Mouse (Mus musculus): Measurements from ENCODE around the gene Nrde2. TPM values are rescaled to one million over a fixed set of nuclear protein-coding genes. Genes with fewer than 3 reads are reported as not detected.

Gene Nrde2
- polyA plus RNA-seq, 1 experiment, result 17.6 TPM

GRCm38 (mm10) chr12:100167931-100168871, 8.7 kb upstream of the Nrde2 start:
- no peaks in the 10 kb centered on the region for H3K36me3 ChIP-seq (ENCODE audit: control insufficient read depth, insufficient read depth, low read length, poor library complexity, severe bottlenecking)
- H3K4me1 ChIP-seq (ENCODE audit: control insufficient read depth, insufficient read depth, low read length), result peaks cover 1% of the 10 kb centered on the region
- peak overlapping the region; percentile 26 for H3K4me3 ChIP-seq (ENCODE audit: low read depth, low read length)
- no peaks in the 10 kb centered on the region for H3K9me3 ChIP-seq (replicated peaks; ENCODE audit: control insufficient read depth, insufficient read depth, low read length, poor library complexity, severe bottlenecking)
- peak overlapping the region; percentile 58 for H3K27ac ChIP-seq (ENCODE audit: insufficient read depth, low read length)
- peak overlapping the region; percentile 19; the same call in 1 of the 2 replicates for H3K9ac ChIP-seq (ENCODE audit: low read depth, poor library complexity, severe bottlenecking)
- no peaks in the 10 kb centered on the region for H3K27me3 ChIP-seq (ENCODE audit: control insufficient read depth, insufficient read depth, low read length, poor library complexity, severe bottlenecking)
- TF ChIP-seq POLR2A (IDR thresholded peaks at IDR 0.05; ENCODE audit: insufficient read depth, low read length), result no peak
- no peak for TF ChIP-seq CTCF (IDR thresholded peaks at IDR 0.05; ENCODE audit: low read depth, low read length)
- no peak for TF ChIP-seq EP300 (IDR thresholded peaks at IDR 0.05; ENCODE audit: insufficient read depth, low read depth, low read length)

GRCm38 (mm10) chr12:100167502-100167901, 8.0 kb upstream of the Nrde2 start:
- H3K9ac ChIP-seq (ENCODE audit: low read depth, poor library complexity, severe bottlenecking), result no peak overlapping the region
- H3K4me1 ChIP-seq (ENCODE audit: control insufficient read depth, insufficient read depth, low read length), result peaks cover 1% of the 10 kb centered on the region
- H3K9me3 ChIP-seq (replicated peaks; ENCODE audit: control insufficient read depth, insufficient read depth, low read length, poor library complexity, severe bottlenecking), result no peaks in the 10 kb centered on the region
- no peaks in the 10 kb centered on the region for H3K36me3 ChIP-seq (ENCODE audit: control insufficient read depth, insufficient read depth, low read length, poor library complexity, severe bottlenecking)
- peak overlapping the region; percentile 56 for H3K27ac ChIP-seq (ENCODE audit: insufficient read depth, low read length)
- no peak overlapping the region for H3K4me3 ChIP-seq (ENCODE audit: low read depth, low read length)
- TF ChIP-seq CTCF (IDR thresholded peaks at IDR 0.05; ENCODE audit: low read depth, low read length), result no peak
- H3K27me3 ChIP-seq (ENCODE audit: control insufficient read depth, insufficient read depth, low read length, poor library complexity, severe bottlenecking), result no peaks in the 10 kb centered on the region

- H3K4me1 ChIP-seq (ENCODE audit: control insufficient read depth, insufficient read depth, low read length), result peaks cover 1% of the 10 kb centered on the region
- no peaks in the 10 kb centered on the region for H3K36me3 ChIP-seq (ENCODE audit: control insufficient read depth, insufficient read depth, low read length, poor library complexity, severe bottlenecking)
- no peak overlapping the region for H3K4me3 ChIP-seq (ENCODE audit: low read depth, low read length)
- no peaks in the 10 kb centered on the region for H3K9me3 ChIP-seq (replicated peaks; ENCODE audit: control insufficient read depth, insufficient read depth, low read length, poor library complexity, severe bottlenecking)
- no peaks in the 10 kb centered on the region for H3K27me3 ChIP-seq (ENCODE audit: control insufficient read depth, insufficient read depth, low read length, poor library complexity, severe bottlenecking)
- no peak overlapping the region for H3K9ac ChIP-seq (ENCODE audit: low read depth, poor library complexity, severe bottlenecking)
- TF ChIP-seq CTCF (IDR thresholded peaks at IDR 0.05; ENCODE audit: low read depth, low read length), result no peak
- TF ChIP-seq POLR2A (IDR thresholded peaks at IDR 0.05; ENCODE audit: insufficient read depth, low read length), result no peak
- no peak for TF ChIP-seq EP300 (IDR thresholded peaks at IDR 0.05; ENCODE audit: insufficient read depth, low read depth, low read length)
- H3K27ac ChIP-seq (ENCODE audit: insufficient read depth, low read length), result no peak overlapping the region
These were observed 7.5 kb upstream of the Nrde2 start for GRCm38 (mm10) chr12:100166939-100167338.

- peak; percentile 54 for TF ChIP-seq CTCF (IDR thresholded peaks at IDR 0.05; ENCODE audit: low read depth, low read length)
- TF ChIP-seq EP300 (IDR thresholded peaks at IDR 0.05; ENCODE audit: insufficient read depth, low read depth, low read length), result no peak
- no peak overlapping the region for H3K9ac ChIP-seq (ENCODE audit: low read depth, poor library complexity, severe bottlenecking)
- no peaks in the 10 kb centered on the region for H3K27me3 ChIP-seq (ENCODE audit: control insufficient read depth, insufficient read depth, low read length, poor library complexity, severe bottlenecking)
- H3K9me3 ChIP-seq (replicated peaks; ENCODE audit: control insufficient read depth, insufficient read depth, low read length, poor library complexity, severe bottlenecking), result no peaks in the 10 kb centered on the region
- peaks cover 1% of the 10 kb centered on the region for H3K4me1 ChIP-seq (ENCODE audit: control insufficient read depth, insufficient read depth, low read length)
- H3K36me3 ChIP-seq (ENCODE audit: control insufficient read depth, insufficient read depth, low read length, poor library complexity, severe bottlenecking), result no peaks in the 10 kb centered on the region
- H3K27ac ChIP-seq (ENCODE audit: insufficient read depth, low read length), result no peak overlapping the region
- no peak overlapping the region for H3K4me3 ChIP-seq (ENCODE audit: low read depth, low read length)
These were observed 6.7 kb upstream of the Nrde2 start for GRCm38 (mm10) chr12:100166177-100166576.

- no peaks in the 10 kb centered on the region for H3K36me3 ChIP-seq (ENCODE audit: control insufficient read depth, insufficient read depth, low read length, poor library complexity, severe bottlenecking)
- TF ChIP-seq POLR2A (IDR thresholded peaks at IDR 0.05; ENCODE audit: insufficient read depth, low read length) (no peak), CTCF (IDR thresholded peaks at IDR 0.05; ENCODE audit: low read depth, low read length) (no peak), EP300 (IDR thresholded peaks at IDR 0.05; ENCODE audit: insufficient read depth, low read depth, low read length) (no peak)
- no peaks in the 10 kb centered on the region for H3K27me3 ChIP-seq (ENCODE audit: control insufficient read depth, insufficient read depth, low read length, poor library complexity, severe bottlenecking)
- H3K9ac ChIP-seq (ENCODE audit: low read depth, poor library complexity, severe bottlenecking), result no peak overlapping the region
- no peak overlapping the region for H3K4me3 ChIP-seq (ENCODE audit: low read depth, low read length)
- H3K9me3 ChIP-seq (replicated peaks; ENCODE audit: control insufficient read depth, insufficient read depth, low read length, poor library complexity, severe bottlenecking), result no peaks in the 10 kb centered on the region
- H3K27ac ChIP-seq (ENCODE audit: insufficient read depth, low read length), result no peak overlapping the region
- H3K4me1 ChIP-seq (ENCODE audit: control insufficient read depth, insufficient read depth, low read length), result peaks cover 1% of the 10 kb centered on the region
These were observed 5.6 kb upstream of the Nrde2 start for GRCm38 (mm10) chr12:100164991-100165500.

- peaks cover 23% of the 10 kb centered on the region for H3K36me3 ChIP-seq (ENCODE audit: control insufficient read depth, insufficient read depth, low read length, poor library complexity, severe bottlenecking)
These were observed 7.0 kb downstream of the Nrde2 start for GRCm38 (mm10) chr12:100152466-100152865.

More at GRCm38 (mm10) chr12:100152466-100152865, 7.0 kb downstream of the Nrde2 start:
- Histone ChIP-seq H3K9ac (ENCODE audit: low read depth, poor library complexity, severe bottlenecking) (no peak overlapping the region), H3K27me3 (ENCODE audit: control insufficient read depth, insufficient read depth, low read length, poor library complexity, severe bottlenecking) (no peaks in the 10 kb centered on the region), H3K27ac (ENCODE audit: insufficient read depth, low read length) (no peak overlapping the region), H3K4me1 (ENCODE audit: control insufficient read depth, insufficient read depth, low read length) (no peaks in the 10 kb centered on the region), H3K4me3 (ENCODE audit: low read depth, low read length) (no peak overlapping the region), H3K9me3 (replicated peaks; ENCODE audit: control insufficient read depth, insufficient read depth, low read length, poor library complexity, severe bottlenecking) (no peaks in the 10 kb centered on the region)
- TF ChIP-seq EP300 (IDR thresholded peaks at IDR 0.05; ENCODE audit: insufficient read depth, low read depth, low read length) (no peak), POLR2A (IDR thresholded peaks at IDR 0.05; ENCODE audit: insufficient read depth, low read length) (no peak), CTCF (IDR thresholded peaks at IDR 0.05; ENCODE audit: low read depth, low read length) (no peak)
